Mouse (Mus musculus) embryonic facial prominence, embryonic 12.5 days (tissue): ENCODE results near the gene Zfp738. TPM values are rescaled to one million over a fixed set of nuclear protein-coding genes. Genes with fewer than 3 reads are reported as not detected.

Experiments
- ATAC-seq: fragments of 200-750 bp; cut with Nextera tagmentation; 2 replicates; pipeline ENCODE4 v1.8.0; 2017; ENCODE audit not compliant: insufficient number of reproducible peaks, insufficient read depth, low FRiP score, low TSS enrichment
- H3K27ac ChIP-seq: fragments of 300-500 bp; sonication (generic); 2 replicates; pipeline ENCODE4 v1.5.1; 2016; ENCODE audit warnings: mild to moderate bottlenecking
- H3K27me3 ChIP-seq: fragments of 300-500 bp; sonication (generic); 2 replicates; pipeline ENCODE4 v1.6.1; 2016; ENCODE audit warnings: mild to moderate bottlenecking, moderate library complexity
- H3K36me3 ChIP-seq: fragments of 300-500 bp; sonication (generic); 2 replicates; pipeline ENCODE4 v1.6.1; 2016; ENCODE audit warnings: mild to moderate bottlenecking
- H3K4me1 ChIP-seq: fragments of 300-500 bp; sonication (generic); 2 replicates; pipeline ENCODE4 v1.6.1; 2016
- H3K4me2 ChIP-seq: fragments of 300-500 bp; sonication (generic); replicated peaks from 2 replicates; pipeline ENCODE4 v1.6.1; 2016; ENCODE audit warnings: mild to moderate bottlenecking, moderate library complexity
- H3K4me3 ChIP-seq: fragments of 300-500 bp; sonication (generic); 2 replicates; pipeline ENCODE4 v1.5.1; 2016; ENCODE audit warnings: mild to moderate bottlenecking
- H3K9ac ChIP-seq: fragments of 300-500 bp; sonication (generic); 2 replicates; pipeline ENCODE4 v1.6.1; 2016; ENCODE audit warnings: mild to moderate bottlenecking, moderate library complexity
- H3K9me3 ChIP-seq: fragments of 300-500 bp; sonication (generic); 2 replicates; pipeline ENCODE4 v1.6.1; 2016; ENCODE audit warnings: mild to moderate bottlenecking, moderate library complexity
- WGBS: fragments of 180-500 bp; shearing (Covaris S2); methylation state at CpG from one replicate; pipeline ENCODE4 v1.1.7; 2016; 5-methylcytosine and 5-hydroxymethylcytosine counted together
- polyA plus RNA-seq: library from polyadenylated mRNA; unstranded; fragments of >200 nt; fragmentation: Nextera tagmentation; extraction: Ambion mirVana; gene quantifications from 2 replicates; pipeline ENCODE4 v1.2.1, GENCODE M21; 2016

Zfp738 gene
- polyA plus RNA-seq, 1 experiment from 2014 or later: 14.8 TPM

DNA sequence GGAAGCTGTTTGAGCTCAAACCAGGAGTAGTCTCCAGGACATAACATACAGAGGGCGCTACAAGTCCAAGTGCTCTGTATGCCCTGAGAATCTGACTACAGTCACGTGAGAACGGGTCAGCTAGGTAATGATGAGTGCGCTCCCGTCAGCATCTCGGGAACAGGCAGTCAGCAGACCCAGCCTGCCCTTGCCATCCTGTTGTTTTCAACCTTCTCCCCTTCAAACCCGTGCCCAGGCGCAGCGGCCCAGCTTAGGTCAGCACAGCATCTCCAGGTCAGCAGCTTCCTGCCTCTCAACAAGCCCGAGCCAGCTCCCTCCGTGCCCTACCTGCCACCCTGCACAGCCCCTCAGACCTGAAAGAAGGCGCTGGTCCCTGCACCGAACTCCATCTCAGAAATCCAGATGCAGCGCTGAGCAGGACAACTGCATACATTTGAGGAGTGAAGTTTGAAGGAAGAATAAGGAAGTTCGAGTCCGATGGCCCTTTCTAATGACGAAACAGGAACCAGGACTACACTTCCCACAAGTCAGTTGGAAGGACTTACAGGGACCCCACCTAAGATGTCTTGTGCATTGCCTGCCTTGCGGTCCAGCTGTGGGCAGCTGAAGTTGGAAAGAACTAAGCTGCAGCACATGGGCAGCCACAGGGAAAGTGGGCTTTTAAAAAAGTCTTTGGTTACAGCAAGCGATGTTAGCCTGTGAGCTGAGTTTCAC is 49.4 kb downstream of the Zfp738 start, which contains the start of the genes Gm49345 and Zfp729a:
Gene Gm49345, minus strand, starts transcription at position 476 of the 714 bp plus-strand sequence.
Gene Zfp729a, minus strand, starts transcription at position 498 of the 714 bp plus-strand sequence.
- under 1% methylated on average over 19 of the region's 19 CpGs for WGBS
- H3K27ac ChIP-seq: peak within 1 kb of the TSS; percentile 57; the same call in 1 of the 2 replicates

DNA sequence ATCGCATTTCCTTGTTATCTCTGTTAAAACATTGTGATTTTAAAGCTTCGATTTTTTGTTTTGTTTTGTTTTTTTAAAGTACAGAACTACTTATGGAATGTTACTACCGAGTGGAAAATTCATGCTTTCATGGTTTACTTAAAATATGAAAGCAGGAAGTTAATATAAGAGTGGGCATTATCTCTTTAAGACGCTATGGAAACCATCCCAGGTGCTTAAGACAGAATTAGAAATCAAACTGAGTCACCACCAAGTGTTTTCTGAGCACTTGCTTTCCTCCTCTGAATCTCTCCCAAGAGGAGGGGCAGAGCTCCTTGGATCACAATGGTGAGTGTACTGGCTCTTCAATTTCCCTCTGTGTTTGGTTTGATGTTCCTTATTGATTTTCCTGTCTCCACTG is 76.8 kb downstream of the Zfp738 start:
- no peak overlapping the region for H3K9ac ChIP-seq
- H3K4me2 ChIP-seq: no peak overlapping the region
- H3K27me3 ChIP-seq: no peaks in the 10 kb centered on the region
- H3K27ac ChIP-seq: no peak overlapping the region
- H3K9me3 ChIP-seq: peaks cover 4% of the 10 kb centered on the region; the same call in 1 of the 2 replicates
- peaks cover 5% of the 10 kb centered on the region for H3K4me1 ChIP-seq
- H3K36me3 ChIP-seq: no peaks in the 10 kb centered on the region
- 95% methylated on average over 4 of the region's 4 CpGs for WGBS
- no peak overlapping the region for H3K4me3 ChIP-seq
- no peak for ATAC-seq

More for the DNA sequence above, 49.4 kb downstream of the Zfp738 start, which contains the start of the genes Gm49345 and Zfp729a:
- Histone ChIP-seq H3K9ac (peak within 1 kb of the TSS; percentile 75), H3K9me3 (no peaks in the 10 kb centered on the region), H3K4me3 (peak within 1 kb of the TSS; percentile 92), H3K36me3 (no peaks in the 10 kb centered on the region), H3K4me1 (no peaks in the 10 kb centered on the region), H3K27me3 (no peaks in the 10 kb centered on the region), H3K4me2 (peak within 1 kb of the TSS; percentile 51)
- ATAC-seq: peak; percentile 97

DNA sequence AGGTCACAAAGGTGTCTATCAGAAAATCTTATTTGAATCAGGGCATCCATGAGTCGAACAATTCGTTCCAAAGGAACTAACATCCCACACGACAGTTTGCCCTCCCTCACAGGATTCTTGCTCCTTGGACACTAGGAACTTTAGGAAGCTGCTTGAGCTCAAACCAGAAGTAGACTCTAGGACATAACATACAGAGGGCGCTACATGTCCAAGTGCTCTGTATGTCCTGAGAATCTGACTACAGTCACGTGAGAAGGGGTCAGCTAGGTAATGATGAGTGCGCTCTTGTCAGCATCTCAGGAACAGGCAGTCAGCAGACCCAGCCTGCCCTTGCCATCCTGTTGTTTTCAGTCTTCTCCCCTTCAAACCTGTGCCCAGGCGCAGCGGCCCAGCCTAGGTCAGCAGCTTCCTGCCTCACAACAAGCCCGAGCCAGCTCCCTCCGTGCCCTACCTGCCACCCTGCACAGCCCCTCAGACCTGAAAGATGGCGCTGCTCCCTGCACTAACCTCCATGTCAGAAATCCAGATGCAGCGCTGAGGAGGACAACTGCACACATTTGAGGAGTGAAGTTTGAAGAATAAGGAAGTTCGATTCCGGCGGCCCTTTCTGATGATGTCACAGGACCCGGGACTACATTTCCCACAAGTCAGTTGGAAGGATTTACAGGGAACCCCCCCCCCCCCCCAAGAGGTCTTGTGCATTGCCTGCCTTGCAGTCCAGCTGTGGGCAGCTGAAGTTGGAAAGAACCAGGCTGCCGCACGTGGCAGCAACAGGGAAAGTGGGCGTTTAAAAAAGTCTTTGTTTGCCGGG is 77.6 kb downstream of the Zfp738 start, which contains the start of gene Zfp729b:
Gene Zfp729b, minus strand, starts transcription at position 642 of the 811 bp plus-strand sequence.
- H3K4me1 ChIP-seq: peaks cover 5% of the 10 kb centered on the region

More for the DNA sequence above, 77.6 kb downstream of the Zfp738 start, which contains the start of gene Zfp729b:
- peaks cover 4% of the 10 kb centered on the region; the same call in 1 of the 2 replicates for H3K9me3 ChIP-seq
- H3K4me2 ChIP-seq: peak within 1 kb of the TSS; percentile 61
- peak within 1 kb of the TSS; percentile 60; the same call in 1 of the 2 replicates for H3K27ac ChIP-seq
- H3K4me3 ChIP-seq: peak within 1 kb of the TSS; percentile 76
- peak; percentile 94 for ATAC-seq
- WGBS: 4% methylated on average over 20 of the region's 20 CpGs
- H3K27me3 ChIP-seq: no peaks in the 10 kb centered on the region
- H3K9ac ChIP-seq: peak within 1 kb of the TSS; percentile 72
- H3K36me3 ChIP-seq: no peaks in the 10 kb centered on the region

Other genes starting within 250 kb of the Zfp738 start
- gene Zfp874a, start 235.4 kb downstream of the Zfp738 start, polyA plus RNA-seq: 9.5 and 10.4 TPM in 2 replicates
- 2.9 and 3.8 TPM in 2 replicates for gene Zfp874b, start 202.8 kb downstream of the Zfp738 start, polyA plus RNA-seq
- 22.5 and 24.0 TPM in 2 replicates for gene Zfp58, start 186.5 kb downstream of the Zfp738 start, polyA plus RNA-seq
- not detected in 2 replicates for gene Gm26965, start 160.9 kb downstream of the Zfp738 start, polyA plus RNA-seq
- 25.0 and 25.2 TPM in 2 replicates for gene Zfp87, start 160.9 kb downstream of the Zfp738 start, polyA plus RNA-seq
- 16.9 and 17.0 TPM in 2 replicates for gene Zfp748, start 133.2 kb downstream of the Zfp738 start, polyA plus RNA-seq
- 5.3 TPM in 2 replicates for gene Zfp729b, start 77.4 kb downstream of the Zfp738 start, polyA plus RNA-seq
- not detected in 2 replicates for gene Gm49345, start 49.3 kb downstream of the Zfp738 start, polyA plus RNA-seq
- 3.2 and 3.8 TPM in 2 replicates for gene Zfp729a, start 49.3 kb downstream of the Zfp738 start, polyA plus RNA-seq
- gene Zfp65, start 42.1 kb upstream of the Zfp738 start, polyA plus RNA-seq: 8.4 and 10.5 TPM in 2 replicates
- 7.5 and 7.7 TPM in 2 replicates for gene Zfp85, start 68.2 kb upstream of the Zfp738 start, polyA plus RNA-seq
- gene Zfp493, start 92.6 kb upstream of the Zfp738 start, polyA plus RNA-seq: 3.3 and 3.8 TPM in 2 replicates
- 9.2 and 9.6 TPM in 2 replicates for gene Zfp273, start 126.7 kb upstream of the Zfp738 start, polyA plus RNA-seq
- gene Gm10037, start 144.0 kb upstream of the Zfp738 start, polyA plus RNA-seq: 4.1 and 4.6 TPM in 2 replicates
- not detected in 2 replicates for gene BC048507, start 176.3 kb upstream of the Zfp738 start, polyA plus RNA-seq